Mouse (Mus musculus) yolk sac, embryonic 10.5 days (tissue): Measurements from ENCODE around the gene Mslnl.

Experiments used
- DNase-seq: peaks from one replicate; pipeline ENCODE4 v3.0.0-alpha.2; 2017; ENCODE audit warnings: low spot score

Mslnl gene

DNA sequence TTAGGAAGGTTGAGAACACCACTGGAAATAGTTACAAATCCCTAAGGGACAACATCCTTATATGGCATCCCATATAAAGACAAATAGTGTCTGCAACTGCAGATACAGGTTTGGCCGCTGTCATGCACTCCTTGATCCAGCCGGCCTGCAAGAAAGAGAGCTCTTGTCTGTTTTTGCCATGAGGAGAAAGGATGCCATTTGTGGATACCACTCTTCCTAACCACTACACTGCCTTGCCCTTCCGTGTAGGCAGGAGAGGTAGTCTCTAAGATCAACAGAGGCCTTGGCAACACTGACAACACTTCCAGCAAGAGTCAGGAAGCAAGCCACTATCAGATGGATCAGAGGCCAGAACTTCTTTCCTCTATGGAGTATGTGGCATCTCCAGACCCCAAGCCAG lies 50.4 kb downstream of the Mslnl start, which contains the start of gene Ccdc78:
Gene Ccdc78, plus strand, starts transcription at position 301 of the 400 bp plus-strand sequence.
- no peak for DNase-seq

DNA sequence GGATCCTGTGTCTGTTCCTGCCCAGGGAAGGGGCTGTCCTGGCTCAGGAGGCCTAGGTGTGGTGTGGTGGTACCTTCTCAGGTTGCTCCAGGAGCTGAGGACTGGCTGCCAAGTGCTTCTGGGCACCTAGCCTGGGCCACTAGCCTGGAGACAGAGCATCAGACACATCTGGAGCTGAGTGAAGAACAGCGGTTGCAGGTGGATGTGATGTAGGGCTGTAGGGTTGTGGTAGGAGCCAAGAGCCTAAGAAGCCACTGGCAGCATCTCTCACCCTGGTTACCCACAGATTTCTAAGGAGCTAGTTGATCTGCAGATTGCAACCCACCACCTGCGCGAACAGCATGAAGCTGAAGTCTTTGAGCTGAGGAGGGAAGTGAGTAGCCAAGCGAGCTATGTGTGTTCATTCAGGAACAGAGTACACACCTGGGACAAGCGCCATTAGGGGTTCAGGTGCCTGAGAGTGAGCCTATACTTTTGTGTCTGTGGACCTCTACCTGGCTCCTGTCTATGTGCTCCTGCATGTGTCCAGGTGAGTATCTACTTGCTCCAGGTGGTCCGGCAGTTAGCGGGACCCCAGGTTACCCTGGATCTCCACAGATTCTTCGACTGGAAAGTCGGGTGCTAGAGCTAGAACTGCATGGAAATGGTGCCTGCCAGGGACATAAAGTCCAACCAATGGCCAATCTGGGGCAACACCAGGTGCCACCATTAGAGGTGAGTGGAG lies 51.1 kb downstream of the Mslnl start:
- no peak for DNase-seq

DNA sequence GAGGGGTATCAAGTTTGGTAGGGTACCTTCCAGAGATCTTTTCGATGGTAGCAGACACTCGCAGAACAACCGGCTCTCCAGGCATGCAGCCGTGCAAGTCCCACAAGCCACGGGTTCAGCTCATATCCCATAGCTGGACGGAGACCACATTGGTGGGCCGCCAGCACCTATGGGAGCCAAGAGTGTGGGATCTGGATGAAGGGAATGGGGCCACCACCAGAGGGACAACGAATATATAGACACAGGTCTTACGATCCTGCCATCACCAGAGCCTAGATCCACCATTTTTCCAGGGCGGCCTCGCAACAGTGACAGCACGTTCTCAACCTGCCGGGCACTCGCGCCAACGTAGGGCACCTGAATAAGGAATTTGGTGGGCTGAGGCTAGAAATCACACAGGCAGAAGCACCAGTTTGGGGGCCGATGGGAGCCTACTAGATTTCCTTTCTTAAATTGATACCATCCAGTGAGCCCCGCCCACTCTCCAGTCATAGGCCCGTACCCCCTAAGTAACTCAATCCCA lies 55.5 kb downstream of the Mslnl start:
- peak; percentile 24 for DNase-seq

GRCm38 (mm10) chr17:25791843-25792527 lies 56.1 kb downstream of the Mslnl start:
- peak; percentile 85 for DNase-seq

DNA sequence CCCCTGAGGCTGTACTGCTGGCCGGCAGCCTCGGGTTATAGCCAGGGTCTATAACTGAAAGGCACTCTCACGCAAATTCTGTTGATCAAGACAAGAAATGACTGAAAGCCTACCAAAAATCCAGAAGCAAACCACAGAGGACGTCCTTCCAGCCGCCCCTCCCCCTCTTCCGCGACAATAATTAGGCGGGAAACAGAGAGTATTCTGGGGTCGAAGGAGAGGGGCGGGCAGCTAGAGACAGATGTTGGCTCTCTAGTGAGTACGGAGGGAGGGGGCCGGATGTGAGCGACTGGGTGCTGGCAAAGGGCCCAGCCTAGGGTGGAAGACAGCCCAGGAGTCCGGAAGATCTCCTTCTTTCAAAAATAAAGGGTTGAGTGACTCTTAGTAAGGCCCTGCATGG lies 56.8 kb downstream of the Mslnl start, which contains the start of gene Fam173a:
Gene Fam173a, minus strand, starts transcription at position 287 of the 400 bp plus-strand sequence.
- peak; percentile 71 for DNase-seq

- no peak for DNase-seq
These were observed 58.4 kb downstream of the Mslnl start for GRCm38 (mm10) chr17:25794197-25794596.

GRCm38 (mm10) chr17:25794998-25795397 lies 59.2 kb downstream of the Mslnl start:
- no peak for DNase-seq

GRCm38 (mm10) chr17:25795609-25796092 lies 59.8 kb downstream of the Mslnl start, which contains the start of gene AC134908.4:
Gene AC134908.4, minus strand, starts transcription at chr17:25795659.
- peak; percentile 69 for DNase-seq

DNA sequence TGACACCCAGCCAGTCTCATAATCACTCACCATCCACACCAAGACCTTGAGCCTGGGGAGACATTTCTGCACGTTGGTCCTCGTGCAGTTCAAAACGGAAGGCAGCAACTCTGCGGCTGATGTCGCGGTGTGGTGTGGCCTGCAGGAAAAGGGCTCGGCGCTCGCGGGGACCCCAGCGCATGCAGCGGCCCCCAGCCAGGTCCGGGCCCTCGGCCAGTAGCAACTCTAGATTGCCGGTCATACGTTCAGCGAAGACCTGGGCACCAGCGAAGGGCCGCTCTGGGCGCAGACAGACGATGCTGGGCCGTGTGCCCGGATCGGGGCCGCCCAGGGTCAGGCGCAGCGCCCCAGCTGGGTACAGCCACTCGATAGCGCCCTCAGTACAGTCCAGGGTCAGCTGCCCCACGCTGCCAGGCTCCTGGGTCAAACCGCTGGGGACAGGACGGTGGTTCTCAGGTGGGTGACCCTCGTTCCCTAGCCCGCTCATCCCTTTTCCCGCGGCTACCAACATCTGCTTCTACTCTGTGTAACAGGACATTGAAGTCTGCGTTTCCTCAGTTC lies 60.4 kb downstream of the Mslnl start:
- DNase-seq, result no peak

DNA sequence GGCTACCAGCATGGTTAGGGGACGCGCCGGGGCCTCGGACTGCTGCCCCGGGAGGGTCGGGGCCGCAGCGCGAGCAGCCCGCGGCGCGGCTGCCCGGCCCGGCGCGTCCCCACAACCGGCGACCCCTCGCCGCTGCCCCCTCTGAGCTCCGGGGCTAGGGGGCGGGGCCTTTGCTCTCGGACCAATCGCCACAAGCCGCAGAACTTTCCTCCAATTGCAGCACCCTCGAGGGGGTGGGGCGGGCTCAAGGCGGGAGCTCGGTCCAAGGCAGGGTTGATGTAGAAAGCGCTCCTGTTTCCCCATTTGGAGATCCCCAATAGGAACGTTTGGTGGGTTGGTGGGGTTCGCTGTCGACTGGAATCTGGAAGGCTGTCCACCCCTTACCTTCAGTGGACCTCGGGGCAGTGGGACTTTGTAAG lies 61.1 kb downstream of the Mslnl start, which contains the start of gene Metrn:
Gene Metrn, minus strand, starts transcription at position 186 of the 419 bp plus-strand sequence.
- DNase-seq, result peak; percentile 87
